Mouse (Mus musculus) lung, postnatal 25 days (tissue): ENCODE measurements at regions not wholly inside any gene's neighbourhood (a gene's known extent, or its start where the extent isn't known, plus 50 kb on each side); places are given as distances from the start of the nearest gene placed in this dataset.

Source experiments
- DNase-seq: peaks from one replicate; pipeline ENCODE4 v3.0.0; 2022; ENCODE audit warnings: low spot score

GRCm38 (mm10) chr12:85527011-85527410 lies 53.3 kb downstream of the Fos start:
- no peak for DNase-seq

GRCm38 (mm10) chr12:85531638-85532037 lies 57.9 kb downstream of the Fos start:
- DNase-seq: no peak

DNA sequence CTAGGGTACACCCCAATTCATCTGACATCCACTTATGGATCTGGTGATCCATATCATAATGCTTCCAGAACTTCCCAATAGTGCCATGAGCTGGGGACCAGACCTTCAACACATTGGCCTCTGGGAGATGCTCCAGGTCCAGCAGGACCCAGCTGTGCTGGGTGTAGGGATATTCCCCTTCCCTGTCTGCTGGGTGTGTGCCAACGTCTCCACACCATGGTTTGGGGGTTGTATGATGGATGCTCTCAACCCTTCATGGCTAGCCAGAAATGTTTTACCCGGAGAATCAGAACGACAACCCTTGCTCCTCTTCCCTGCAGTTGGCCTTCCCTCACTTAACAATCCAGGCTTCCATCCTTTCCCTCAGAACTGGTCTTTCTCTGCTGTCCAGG lies 58.5 kb downstream of the Fos start:
- DNase-seq: no peak

GRCm38 (mm10) chr12:85532613-85533460 lies 59.1 kb downstream of the Fos start:
- DNase-seq: peak; percentile 95

GRCm38 (mm10) chr12:85533603-85534002 lies 59.9 kb downstream of the Fos start:
- peak; percentile 6 for DNase-seq

DNA sequence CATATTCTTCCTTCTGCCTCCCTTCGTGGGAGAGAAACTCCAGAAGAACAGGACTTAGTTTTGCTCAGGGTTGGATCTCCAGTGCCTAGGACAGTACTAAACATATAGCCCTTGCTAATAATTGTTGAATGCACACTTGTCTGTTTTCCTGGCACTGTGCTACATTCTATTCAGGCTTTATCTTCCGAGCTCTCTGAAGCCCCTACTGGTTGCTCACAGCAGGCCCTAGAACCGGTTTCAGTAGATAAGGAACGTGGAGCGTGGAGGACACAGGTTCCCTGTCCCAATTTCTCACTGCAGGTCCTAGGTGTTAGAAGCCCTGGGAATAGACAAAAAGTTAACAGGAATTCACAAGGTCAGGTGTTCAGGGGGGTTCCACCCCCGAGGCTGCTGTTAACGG lies 59.4 kb upstream of the Jdp2 start:
- DNase-seq: no peak

GRCm38 (mm10) chr12:85541153-85541552 lies 57.7 kb upstream of the Jdp2 start:
- peak; percentile 84 for DNase-seq

GRCm38 (mm10) chr12:85542881-85543280 lies 55.9 kb upstream of the Jdp2 start:
- peak; percentile 18 for DNase-seq

- no peak for DNase-seq
Measured at GRCm38 (mm10) chr12:85543520-85543919, 55.3 kb upstream of the Jdp2 start.

DNA sequence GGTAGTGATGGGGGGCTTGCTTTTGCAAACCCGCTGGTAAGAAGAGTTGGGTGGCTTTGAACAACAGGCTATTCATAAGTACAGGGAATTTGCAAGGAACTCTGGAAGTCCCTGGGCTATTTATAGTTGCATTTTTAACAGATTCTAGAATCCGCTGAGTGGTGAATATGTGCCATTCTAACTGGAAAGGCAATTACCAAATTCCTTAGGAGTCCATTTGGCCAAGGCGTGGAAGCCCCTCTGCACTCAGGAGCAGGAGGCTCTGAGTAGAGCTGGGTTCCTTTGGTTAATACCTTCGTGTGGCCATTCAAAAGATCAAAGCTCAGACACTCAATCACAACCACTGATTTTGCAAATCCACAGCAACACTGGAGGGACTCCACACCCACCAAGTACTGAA lies 54.0 kb upstream of the Jdp2 start:
- DNase-seq: no peak

DNA sequence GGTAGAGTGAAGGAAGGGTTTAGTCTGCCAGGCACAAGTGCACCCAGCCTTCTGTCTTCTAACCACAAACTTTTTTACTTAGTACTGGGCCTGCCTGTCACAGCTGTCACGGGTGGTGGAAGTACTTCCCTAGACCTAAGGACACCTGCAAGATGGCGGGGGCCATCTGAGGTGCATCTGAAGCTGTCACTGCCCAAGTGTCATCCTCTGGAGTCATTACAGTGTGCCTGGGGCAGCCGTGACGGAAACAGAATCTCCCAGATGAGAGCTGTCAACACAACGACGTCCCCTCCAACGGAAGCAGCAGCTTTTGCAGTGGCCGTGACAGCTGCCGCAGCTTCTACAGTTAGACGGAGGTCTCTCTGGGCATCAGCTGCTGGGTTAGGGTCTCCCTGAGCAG lies 53.1 kb upstream of the Jdp2 start:
- DNase-seq: no peak

DNA sequence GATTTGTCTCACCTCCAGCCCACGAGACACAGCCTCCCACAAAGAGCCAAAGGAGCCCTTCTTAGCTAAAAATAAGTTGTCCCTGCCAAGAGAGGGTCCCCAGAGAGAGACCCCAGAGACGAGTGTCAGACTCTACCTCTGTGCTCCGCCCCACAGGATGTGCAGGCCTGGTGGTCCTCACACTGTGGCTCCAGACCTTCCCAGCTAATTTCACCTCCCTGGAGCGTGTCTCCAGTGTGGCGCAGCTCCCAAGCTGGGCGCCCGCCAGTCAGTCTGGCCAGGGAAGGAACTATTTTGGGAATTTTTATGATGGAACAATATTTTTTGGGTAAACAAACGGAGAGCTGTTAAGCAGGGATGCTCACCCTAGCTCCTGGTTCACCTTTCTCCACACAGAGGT lies 50.8 kb upstream of the Jdp2 start:
- DNase-seq: peak; percentile 15
